ENCODE assay signal across 8 mouse cellular contexts in the genomic region with DNA sequence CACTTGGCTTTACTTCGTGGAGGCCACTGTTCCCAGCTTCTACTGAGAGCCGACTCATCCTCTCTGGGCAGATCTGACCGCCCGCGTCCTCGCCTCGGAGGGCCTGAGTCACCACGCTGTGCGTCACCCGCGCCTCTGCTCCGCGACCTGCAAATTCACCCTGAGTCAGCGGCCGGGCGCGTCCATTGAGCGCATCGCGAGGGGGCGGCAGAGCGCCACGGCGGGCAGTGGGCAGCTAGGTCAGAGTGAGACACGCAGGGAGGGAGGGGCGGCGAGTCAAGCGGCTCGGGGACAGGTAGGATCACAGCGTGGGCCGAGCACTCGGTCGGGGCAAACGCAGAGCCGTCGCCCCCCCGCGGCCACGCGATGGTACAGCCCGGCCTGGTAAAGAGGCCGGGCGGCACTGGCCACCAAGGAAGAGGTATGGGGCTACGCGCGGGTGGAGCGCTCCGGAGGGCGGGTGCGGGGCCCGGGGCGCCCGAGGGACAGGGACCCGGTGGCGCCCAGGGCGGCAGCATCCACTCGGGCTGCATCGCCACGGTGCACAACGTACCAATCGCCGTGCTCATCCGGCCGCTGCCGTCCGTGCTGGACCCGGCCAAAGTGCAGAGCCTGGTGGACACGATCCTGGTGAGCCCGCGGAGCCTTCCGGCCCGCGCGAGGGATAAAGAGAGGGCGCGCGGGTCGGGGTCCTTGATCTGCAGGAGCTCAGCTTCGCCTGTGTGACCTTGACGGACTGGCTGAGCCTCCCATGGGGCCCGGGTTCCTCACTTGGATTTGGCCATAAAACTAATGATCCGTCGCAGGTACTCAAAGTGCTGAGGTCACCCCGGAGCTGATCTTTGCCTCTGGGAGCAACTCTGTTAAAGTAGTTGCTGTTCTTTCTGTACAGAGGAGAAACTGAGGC. TPM values are rescaled to one million over a fixed set of nuclear protein-coding genes. Genes with fewer than 3 reads are reported as not detected.
DNase-seq lines count a peak whose midpoint lies in the region; ATAC-seq and TF ChIP-seq lines count a peak whose summit lies in the region.

Gene Srxn1 (plus strand): TSS at position 199 of the 907 bp plus-strand sequence.

- no peaks in the 10 kb centered on the region for H3K27me3 ChIP-seq in Patski
- H3K27me3 ChIP-seq in hindbrain, embryonic 11.5 days (ENCODE audit: control insufficient read depth, insufficient read depth, low read length): no peaks in the 10 kb centered on the region

- DNase-seq in Patski (ENCODE audit: low read depth, low spot score): no peak
- peak; percentile 90 to 94 for DNase-seq in cerebellum, postnatal 14 days
- peak; percentile 68 to 77 for DNase-seq in frontal cortex, postnatal 10 days (ENCODE audit: low spot score in 2 of 2)
- DNase-seq in hindbrain, embryonic 11.5 days (ENCODE audit: low spot score): peak; percentile 86
- peak; percentile 70 to 71 for DNase-seq in layer of hippocampus, postnatal 25 days (ENCODE audit: extremely low spot score in 1 of 2, low spot score in 1 of 2)
- peak; percentile 84 for DNase-seq in lung, postnatal 14 days
- peak; percentile 83 for DNase-seq in ovary, postnatal 36 days (ENCODE audit: low spot score)
- DNase-seq in thymus, postnatal 36 days: peak; percentile 39 to 45

- no peak for TF ChIP-seq CTCF in Patski (IDR thresholded peaks at IDR 0.05)

- peak within 1 kb of the TSS; percentile 79 for H3K27ac ChIP-seq in hindbrain, embryonic 11.5 days (ENCODE audit: low read depth, low read length)

- H3K9ac ChIP-seq in hindbrain, embryonic 11.5 days (ENCODE audit: low read depth, low read length): peak within 1 kb of the TSS; percentile 69

- H3K4me2 ChIP-seq in hindbrain, embryonic 11.5 days (replicated peaks; ENCODE audit: low read depth, low read length): peak within 1 kb of the TSS; percentile 64

- H3K9me3 ChIP-seq in hindbrain, embryonic 11.5 days (ENCODE audit: control insufficient read depth, low read length): no peaks in the 10 kb centered on the region

- WGBS in hindbrain, embryonic 11.5 days: 2% methylated on average over 75 of the region's 84 CpGs

- ATAC-seq in Patski: peak; percentile 97
- peak; percentile 89 for ATAC-seq in hindbrain, embryonic 11.5 days (ENCODE audit: low FRiP score)

- H3K36me3 ChIP-seq in hindbrain, embryonic 11.5 days (ENCODE audit: control insufficient read depth, insufficient read depth, low read length): no peaks in the 10 kb centered on the region

- H3K4me3 ChIP-seq in hindbrain, embryonic 11.5 days (ENCODE audit: low read depth, low read length): peak within 1 kb of the TSS; percentile 63

- POLR2A ChIA-PET in Patski (lab: Charles Lee): interaction anchor here (0.6 kb wide), 1 partner anchor 121 kb away, joined by 3 read pairs; no protein-coding TSS in a partner anchor

- in situ Hi-C loops in Patski (cut with MboI; ENCODE audit: low pct_unique_long_range_greater_than_20kb): loop anchor here (5.0 kb wide), 1 partner anchor 242 kb away; no protein-coding TSS in a partner anchor

- no peaks in the 10 kb centered on the region; the same call in 1 of the 2 replicates for H3K4me1 ChIP-seq in hindbrain, embryonic 11.5 days (replicated peaks; ENCODE audit: control insufficient read depth, insufficient read depth, low read length)

- CTCF ChIA-PET in Patski (lab: Charles Lee): interaction anchor here (0.6 to 1.4 kb wide), 2 partner anchors 17 to 199 kb away, joined by 3 to 4 read pairs; no protein-coding TSS in a partner anchor

RNA-seq across cellular contexts. Expression of gene Srxn1, which starts in this region (rescaled TPM):
- polyA plus RNA-seq in Patski (2021): 72.3 TPM
- polyA plus RNA-seq in hindbrain, embryonic 11.5 days (2014; fragmentation: Nextera tagmentation; extraction: Ambion mirVana): 13.4 and 14.8 TPM in 2 replicates
- 10 to 100 TPM; 67.2 to 75.2 TPM for total RNA-seq in layer of hippocampus, postnatal 25 days (2021)
